Mouse (Mus musculus) ovary, adult 2 months (tissue): ENCODE data around the gene Fmo4. TPM values are rescaled to one million over a fixed set of nuclear protein-coding genes. Genes with fewer than 3 reads are reported as not detected.

Experiments
- polyA plus RNA-seq: library from polyadenylated mRNA; depleted of rRNA; stranded (reverse); fragments of >200 nt; gene quantifications from 2 replicates; pipeline ENCODE4 v1.2.3, GENCODE M21; 2012; rRNA removed

The Fmo4 gene
- 0.39 TPM in 1 of 2 replicates, not detected in the other for polyA plus RNA-seq

DNA sequence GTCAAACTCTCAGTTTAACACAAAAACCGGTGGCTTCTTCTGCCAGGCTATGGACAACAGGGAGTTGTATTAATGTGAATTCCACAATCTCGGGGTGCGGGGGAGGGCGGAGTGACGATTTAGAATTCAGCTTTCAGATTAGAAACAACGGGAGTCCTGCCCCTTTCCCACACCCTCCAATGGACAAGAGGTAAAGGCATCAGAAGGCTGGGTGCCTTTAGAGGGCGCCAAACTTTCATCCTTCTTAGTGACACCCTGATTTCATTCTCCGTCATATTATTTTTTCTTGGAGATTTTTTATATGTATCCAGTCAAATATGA lies at the start of gene Fmo4:
Gene Fmo4 (minus strand): TSS at position 137 of the 321 bp plus-strand sequence.

Other genes with a start within 250 kb of the Fmo4 start
- 12.1 TPM in 2 replicates for gene Vamp4, start 243.5 kb downstream of the Fmo4 start, polyA plus RNA-seq
- 5.4 and 9.0 TPM in 2 replicates for gene Myoc, start 174.8 kb downstream of the Fmo4 start, polyA plus RNA-seq
- 0.44 and 0.73 TPM in 2 replicates for gene Myocos, start 155.8 kb downstream of the Fmo4 start, polyA plus RNA-seq
- gene Prrc2c, start 73.4 kb downstream of the Fmo4 start, polyA plus RNA-seq: 20.8 and 44.8 TPM in 2 replicates
- 6.7 and 11.1 TPM in 2 replicates for gene Fmo1, start 52.6 kb upstream of the Fmo4 start, polyA plus RNA-seq
- gene Fmo2, start 84.8 kb upstream of the Fmo4 start, polyA plus RNA-seq: 2.8 and 4.4 TPM in 2 replicates
- not detected in 2 replicates for gene Fmo6, start 123.5 kb upstream of the Fmo4 start, polyA plus RNA-seq
- not detected in 2 replicates for gene Fmo3, start 170.6 kb upstream of the Fmo4 start, polyA plus RNA-seq